ENCODE assay signal across 17 mouse cellular contexts in genomic region chr1:134775631-134776030, GRCm38 (mm10).
A peak's percentile ranks its signal among the peaks of the same experiment; 100 is the strongest.
DNase-seq lines count a peak whose midpoint lies in the region; ATAC-seq lines count a peak whose summit lies in the region.
"Had no signal": no experiment of that assay in that cellular context is flagged by ENCODE, and none has a peak within 500 bp of the region (broad histone marks: within the 10 kb centered on the region; RNA-seq: fewer than 3 reads in every experiment).

No protein-coding gene starts in this region.

- H3K27ac ChIP-seq in hindbrain, embryonic 10.5 days = peak overlapping the region; percentile 62
- no peak overlapping the region for H3K27ac ChIP-seq in hindbrain, embryonic 14.5 days
- peak overlapping the region; percentile 91; the same call in 1 of the 2 replicates for H3K27ac ChIP-seq in lung, embryonic 16.5 days (ENCODE audit: low read length)
- 0 out of 2 replicates have a peak overlapping the region, but pooled peaks have one; percentile 80 for H3K27ac ChIP-seq in limb, embryonic 12.5 days

- DNase-seq in hindbrain, embryonic 10.5 days (ENCODE audit: low spot score) = no peak
- no peak for DNase-seq in hindbrain, embryonic 14.5 days (ENCODE audit: low spot score)
- DNase-seq in lung, adult 18-20 months = no peak
- no peak for DNase-seq in liver
- no peak for DNase-seq in urinary bladder, postnatal 10 days (ENCODE audit: low spot score)
- DNase-seq: adrenal gland, adult 8-10 months; cerebellum, adult 2 months; gastrocnemius, postnatal 10 days; lung, postnatal 36 days; thymus, postnatal 36 days had no signal

- H3K27me3 ChIP-seq in hindbrain, embryonic 10.5 days (ENCODE audit: insufficient read depth, poor library complexity, severe bottlenecking) = no peaks in the 10 kb centered on the region
- H3K27me3 ChIP-seq in hindbrain, embryonic 14.5 days (ENCODE audit: control insufficient read depth, insufficient read depth, low read length) = no peaks in the 10 kb centered on the region
- H3K27me3 ChIP-seq in lung, embryonic 16.5 days (ENCODE audit: control insufficient read depth, insufficient read depth, low read depth, low read length) = no peaks in the 10 kb centered on the region
- H3K27me3 ChIP-seq in limb, embryonic 12.5 days = no peaks in the 10 kb centered on the region
- H3K27me3 ChIP-seq: heart, embryonic 13.5 days; liver, embryonic 12.5 days; neural tube, embryonic 15.5 days had no signal

- H3K9ac ChIP-seq in hindbrain, embryonic 14.5 days = no peak overlapping the region
- H3K9ac ChIP-seq in lung, embryonic 16.5 days (ENCODE audit: low read length) = no peak overlapping the region
- H3K9ac ChIP-seq in limb, embryonic 12.5 days (replicated peaks) = no peak overlapping the region
- H3K9ac ChIP-seq: heart, embryonic 13.5 days; liver, embryonic 12.5 days; neural tube, embryonic 15.5 days had no signal

- H3K36me3 ChIP-seq in hindbrain, embryonic 10.5 days = 0 out of 2 replicates have a peak, but pooled peaks cover 10% of the 10 kb centered on the region
- H3K36me3 ChIP-seq in hindbrain, embryonic 14.5 days (replicated peaks; ENCODE audit: control insufficient read depth, insufficient read depth) = peaks cover 15% of the 10 kb centered on the region
- H3K36me3 ChIP-seq in lung, embryonic 16.5 days (ENCODE audit: control insufficient read depth, insufficient read depth, low read length) = peaks cover 3% of the 10 kb centered on the region; the same call in 1 of the 2 replicates
- peaks cover 19% of the 10 kb centered on the region for H3K36me3 ChIP-seq in limb, embryonic 12.5 days

- H3K4me1 ChIP-seq in hindbrain, embryonic 10.5 days (replicated peaks) = peaks cover 44% of the 10 kb centered on the region
- H3K4me1 ChIP-seq in hindbrain, embryonic 14.5 days (replicated peaks; ENCODE audit: control insufficient read depth, insufficient read depth, low read length) = no peaks in the 10 kb centered on the region
- peaks cover 52% of the 10 kb centered on the region for H3K4me1 ChIP-seq in lung, embryonic 16.5 days (replicated peaks; ENCODE audit: control insufficient read depth, insufficient read depth, low read length)
- peaks cover 37% of the 10 kb centered on the region for H3K4me1 ChIP-seq in limb, embryonic 12.5 days (replicated peaks)

- no peak overlapping the region for H3K4me2 ChIP-seq in hindbrain, embryonic 14.5 days (replicated peaks)
- H3K4me2 ChIP-seq in lung, embryonic 16.5 days (ENCODE audit: low read depth, low read length) = no peak overlapping the region
- H3K4me2 ChIP-seq in limb, embryonic 12.5 days = no peak overlapping the region
- H3K4me2 ChIP-seq: heart, embryonic 13.5 days; liver, embryonic 12.5 days; midbrain, embryonic 11.5 days; neural tube, embryonic 15.5 days had no signal

- 42% methylated on average over 3 of the region's 3 CpGs for WGBS in hindbrain, embryonic 10.5 days
- WGBS in hindbrain, embryonic 14.5 days = 43% methylated on average over 3 of the region's 3 CpGs
- 30% methylated on average over 3 of the region's 3 CpGs for WGBS in lung, embryonic 16.5 days
- WGBS in limb, embryonic 12.5 days = 16% methylated on average over 3 of the region's 3 CpGs

- ATAC-seq in hindbrain, embryonic 14.5 days (ENCODE audit: low FRiP score) = no peak
- no peak for ATAC-seq in lung, embryonic 16.5 days (ENCODE audit: low read depth)
- no peak for ATAC-seq in limb, embryonic 12.5 days (ENCODE audit: insufficient number of reproducible peaks, insufficient read depth, low FRiP score, low TSS enrichment, low read depth)
- ATAC-seq: inflammation-experienced regulatory T-cells, adult 6 months; liver, embryonic 12.5 days had no signal

- no peaks in the 10 kb centered on the region for H3K9me3 ChIP-seq in hindbrain, embryonic 10.5 days
- H3K9me3 ChIP-seq in hindbrain, embryonic 14.5 days (ENCODE audit: control insufficient read depth, low read length) = no peaks in the 10 kb centered on the region
- no peaks in the 10 kb centered on the region for H3K9me3 ChIP-seq in lung, embryonic 16.5 days (ENCODE audit: control insufficient read depth, low read length)
- no peaks in the 10 kb centered on the region for H3K9me3 ChIP-seq in limb, embryonic 12.5 days
- H3K9me3 ChIP-seq: heart, embryonic 13.5 days; liver, embryonic 12.5 days; neural tube, embryonic 15.5 days had no signal

- H3K4me3 ChIP-seq in hindbrain, embryonic 10.5 days = no peak overlapping the region
- no peak overlapping the region for H3K4me3 ChIP-seq in hindbrain, embryonic 14.5 days (replicated peaks; ENCODE audit: low read length)
- no peak overlapping the region for H3K4me3 ChIP-seq in lung, embryonic 16.5 days (ENCODE audit: low read length)
- H3K4me3 ChIP-seq in limb, embryonic 12.5 days (replicated peaks) = no peak overlapping the region
- H3K4me3 ChIP-seq: heart, embryonic 13.5 days; liver, embryonic 12.5 days; neural tube, embryonic 15.5 days had no signal
